Mouse (Mus musculus): ENCODE measurements around the gene Bdkrb1. TPM values are rescaled to one million over a fixed set of nuclear protein-coding genes. Genes with fewer than 3 reads are reported as not detected.

Bdkrb1 gene
- total RNA-seq, 2 experiments from 2014 or later = not detected

Other genes with a start within 250 kb of the Bdkrb1 start
- gene D430019H16Rik, start 149.2 kb upstream of the Bdkrb1 start, total RNA-seq (2021) = 100 to 1,000 TPM; 156 to 157 TPM
- under 1 TPM; 0.28 to 0.65 TPM for gene Bdkrb2, start 39.9 kb upstream of the Bdkrb1 start, total RNA-seq (2021)
- gene Gskip, start 81.7 kb downstream of the Bdkrb1 start, total RNA-seq (2021) = 10 to 100 TPM; 13.6 TPM
- 10 to 100 TPM; 43.9 to 45.3 TPM for gene Atg2b, start 82.1 kb downstream of the Bdkrb1 start, total RNA-seq (2021)
- under 1 TPM; 0.36 to 0.41 TPM for gene Ak7, start 102.9 kb downstream of the Bdkrb1 start, total RNA-seq (2021)
- gene Papola, start 181.6 kb downstream of the Bdkrb1 start, total RNA-seq (2021) = 100 to 1,000 TPM; 130 TPM

Data from left cerebral cortex, postnatal 10 days (tissue).